Mouse (Mus musculus) C2C12 (cell line): Measurements from ENCODE around the gene Itpr1. TPM values are rescaled to one million over a fixed set of nuclear protein-coding genes. Genes with fewer than 3 reads are reported as not detected.

Experiments
- H3K27me3 ChIP-seq: one replicate; pipeline ENCODE4 v1.6.1; 2011; ENCODE audit not compliant: control insufficient read depth, insufficient read depth, insufficient read length
- H3K36me3 ChIP-seq: one replicate; pipeline ENCODE4 v1.6.1; 2011; ENCODE audit not compliant: control insufficient read depth, insufficient read depth
- H3K4me3 ChIP-seq: one replicate; pipeline ENCODE4 v1.5.1; 2011; ENCODE audit warnings: mild to moderate bottlenecking, control low read depth; ENCODE audit not compliant: poor library complexity, insufficient read depth, severe bottlenecking
- H3K79me2 ChIP-seq: one replicate; pipeline ENCODE4 v1.6.1; 2011; ENCODE audit not compliant: control insufficient read depth, insufficient read depth
- H3K79me3 ChIP-seq: one replicate; pipeline ENCODE4 v1.6.1; 2011; ENCODE audit warnings: low read depth, control low read depth
- H3ac ChIP-seq: one replicate; pipeline ENCODE3; 2011; ENCODE audit warnings: low read depth; ENCODE audit not compliant: control insufficient read depth, insufficient read length
- CEBPB ChIP-seq: IDR thresholded peaks from one replicate; pipeline ENCODE4 v1.6.1; 2011; ENCODE audit warnings: low read depth, mild to moderate bottlenecking, control low read depth, moderate library complexity
- CTCF ChIP-seq: IDR thresholded peaks from one replicate; pipeline ENCODE4 v1.5.1; 2011; ENCODE audit not compliant: control insufficient read depth, insufficient read depth, insufficient read length
- FOSL1 ChIP-seq: IDR thresholded peaks from one replicate; pipeline ENCODE4 v1.8.0; 2011; ENCODE audit warnings: mild to moderate bottlenecking, low read length; ENCODE audit not compliant: poor library complexity, insufficient read depth, severe bottlenecking
- MAX ChIP-seq: IDR thresholded peaks from one replicate; pipeline ENCODE4 v1.6.1; 2011; ENCODE audit warnings: mild to moderate bottlenecking, control low read depth
- MYOD1 ChIP-seq: IDR thresholded peaks from one replicate; pipeline ENCODE4 v1.6.1; 2011; ENCODE audit warnings: low read depth; ENCODE audit not compliant: control insufficient read depth, insufficient read length
- MYOG ChIP-seq: IDR thresholded peaks from one replicate; pipeline ENCODE4 v1.6.1; 2011; ENCODE audit not compliant: control insufficient read depth, insufficient read length; ENCODE audit errors: extremely low read depth
- USF1 ChIP-seq: IDR thresholded peaks from one replicate; pipeline ENCODE4 v1.6.1; 2011; ENCODE audit warnings: low read depth, mild to moderate bottlenecking, control low read depth, moderate library complexity
- polyA plus RNA-seq: library from polyadenylated mRNA; unstranded; fragments of >200 nt; fragmentation: generic; extraction: Trizol; gene quantifications from one replicate; pipeline ENCODE4 v1.2.1, GENCODE M21; 2012; ENCODE audit warnings: missing spikeins

Itpr1 gene
- polyA plus RNA-seq, 1 experiment: 4.9 TPM

- no peaks in the 10 kb centered on the region for H3K79me3 ChIP-seq
- no peaks in the 10 kb centered on the region for H3K27me3 ChIP-seq
- H3K36me3 ChIP-seq: no peaks in the 10 kb centered on the region
- no peak overlapping the region for H3ac ChIP-seq
- H3K79me2 ChIP-seq: no peaks in the 10 kb centered on the region
- no peak overlapping the region for H3K4me3 ChIP-seq
- TF ChIP-seq MYOG: no peak
Measured at GRCm38 (mm10) chr6:108551725-108552620, 339.1 kb downstream of the Itpr1 start.

GRCm38 (mm10) chr6:108553013-108553412 is 340.1 kb downstream of the Itpr1 start:
- Histone ChIP-seq H3K4me3 (no peak overlapping the region), H3K79me3 (no peaks in the 10 kb centered on the region), H3ac (no peak overlapping the region), H3K79me2 (no peaks in the 10 kb centered on the region), H3K36me3 (no peaks in the 10 kb centered on the region), H3K27me3 (no peaks in the 10 kb centered on the region)
- TF ChIP-seq MYOD1 (no peak), MYOG (no peak), USF1 (no peak), CTCF (no peak)

DNA sequence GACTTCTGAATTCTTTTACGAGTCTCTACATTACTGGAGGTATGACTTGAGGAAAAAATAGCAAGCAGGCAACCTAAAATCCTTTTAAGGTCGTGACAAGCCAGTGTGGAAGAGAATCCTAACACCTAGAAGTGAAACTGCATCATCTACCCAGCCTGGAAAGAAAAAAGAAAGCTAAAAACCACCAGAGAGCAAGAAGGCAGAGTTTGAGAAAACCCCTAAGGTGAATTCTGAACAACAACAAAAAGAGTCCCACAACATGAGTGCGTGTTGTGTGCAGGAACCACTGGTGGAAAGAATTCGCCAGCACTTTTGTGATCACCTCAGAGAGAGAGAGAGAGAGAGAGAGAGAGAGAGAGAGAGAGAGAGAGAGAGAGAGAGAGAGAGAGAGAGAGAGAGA is 340.6 kb downstream of the Itpr1 start:
- no peak for TF ChIP-seq MYOG
- no peak for TF ChIP-seq CTCF
- no peak for TF ChIP-seq MAX
- TF ChIP-seq MYOD1: no peak
- TF ChIP-seq CEBPB: no peak
- TF ChIP-seq FOSL1: no peak
- no peak for TF ChIP-seq USF1
- H3ac ChIP-seq: no peak overlapping the region
- no peaks in the 10 kb centered on the region for H3K79me2 ChIP-seq
- no peaks in the 10 kb centered on the region for H3K36me3 ChIP-seq
- no peaks in the 10 kb centered on the region for H3K79me3 ChIP-seq
- H3K4me3 ChIP-seq: no peak overlapping the region
- H3K27me3 ChIP-seq: no peaks in the 10 kb centered on the region

GRCm38 (mm10) chr6:108554389-108554788 is 341.5 kb downstream of the Itpr1 start:
- Histone ChIP-seq H3K4me3 (no peak overlapping the region), H3K79me3 (no peaks in the 10 kb centered on the region), H3K27me3 (no peaks in the 10 kb centered on the region), H3ac (no peak overlapping the region), H3K36me3 (no peaks in the 10 kb centered on the region), H3K79me2 (no peaks in the 10 kb centered on the region)
- TF ChIP-seq CEBPB (no peak), CTCF (no peak), FOSL1 (no peak), MYOD1 (no peak), MYOG (no peak), MAX (no peak), USF1 (no peak)

DNA sequence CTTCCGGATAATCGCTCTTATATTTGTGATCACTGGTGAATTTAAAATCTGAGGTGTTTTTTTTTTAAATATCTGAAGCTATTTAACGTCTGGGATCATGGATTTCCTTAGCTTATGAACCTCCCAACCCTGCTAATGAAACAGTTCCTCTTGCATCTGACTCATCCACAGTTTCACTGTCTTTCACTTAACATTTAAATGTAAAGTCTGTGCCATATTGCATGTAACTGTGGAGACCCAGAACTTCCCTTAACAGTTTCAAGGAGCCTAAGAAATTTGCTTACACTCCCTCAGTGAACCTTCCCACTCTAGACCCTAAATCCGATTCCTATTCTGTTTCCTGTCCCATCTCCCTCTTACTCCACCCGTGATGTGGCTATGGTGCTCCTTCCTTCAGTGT is 342.0 kb downstream of the Itpr1 start:
- Histone ChIP-seq H3ac (no peak overlapping the region), H3K36me3 (no peaks in the 10 kb centered on the region), H3K79me2 (no peaks in the 10 kb centered on the region), H3K27me3 (no peaks in the 10 kb centered on the region), H3K79me3 (no peaks in the 10 kb centered on the region), H3K4me3 (no peak overlapping the region)
- no peak for TF ChIP-seq MYOG
- TF ChIP-seq CTCF: no peak
- no peak for TF ChIP-seq USF1
- no peak for TF ChIP-seq FOSL1
- no peak for TF ChIP-seq MYOD1
- TF ChIP-seq MAX: no peak
- TF ChIP-seq CEBPB: no peak
